Mouse (Mus musculus) cerebellum, adult 2 months (tissue): ENCODE results near the gene Tmem108. TPM values are rescaled to one million over a fixed set of nuclear protein-coding genes. Genes with fewer than 3 reads are reported as not detected.

ENCODE experiments used
- DNase-seq, 2 experiments: peaks; one replicate each; pipeline ENCODE4 v3.0.0; 2021
- H3K27ac ChIP-seq: fragments of 200-500 bp; 2 replicates; pipeline ENCODE4 v1.5.1; 2012; ENCODE audit warnings: low read length, control low read depth, inconsistent platforms; ENCODE audit not compliant: insufficient read depth
- H3K27me3 ChIP-seq: fragments of 200-500 bp; 2 replicates; pipeline ENCODE4 v1.6.1; 2012; ENCODE audit warnings: inconsistent platforms, mild to moderate bottlenecking, low read length, moderate library complexity; ENCODE audit not compliant: control insufficient read depth, insufficient read depth
- H3K4me1 ChIP-seq: fragments of 200-500 bp; 2 replicates; pipeline ENCODE4 v1.6.1; 2011; ENCODE audit warnings: low read length; ENCODE audit not compliant: control insufficient read depth, insufficient read depth
- H3K4me3 ChIP-seq: fragments of 200-500 bp; replicated peaks from 2 replicates; pipeline ENCODE3; 2011; ENCODE audit warnings: mild to moderate bottlenecking, low read depth, low read length, control low read depth; ENCODE audit not compliant: insufficient read depth
- CTCF ChIP-seq: fragments of 200-500 bp; IDR thresholded peaks from 2 replicates; pipeline ENCODE4 v1.5.1; 2011; ENCODE audit warnings: low read depth, mild to moderate bottlenecking, control low read depth, low read length, moderate library complexity, borderline replicate concordance; ENCODE audit not compliant: insufficient read depth
- POLR2A ChIP-seq: fragments of 200-500 bp; IDR thresholded peaks from 2 replicates; pipeline ENCODE4 v1.6.1; 2011; ENCODE audit warnings: low read length, control low read depth, borderline replicate concordance; ENCODE audit not compliant: insufficient read depth
- WGBS: fragments of 180-500 bp; shearing (Covaris S2); methylation state at CpG from one replicate; pipeline ENCODE4 v1.1.7; 2018; 5-methylcytosine and 5-hydroxymethylcytosine counted together
- polyA plus RNA-seq: library from polyadenylated mRNA; depleted of rRNA; stranded (reverse); fragments of >200 nt; gene quantifications from 2 replicates; pipeline ENCODE4 v1.2.3, GENCODE M21; 2012

The Tmem108 gene
- polyA plus RNA-seq, 1 experiment = 32.3 TPM

GRCm38 (mm10) chr9:103591962-103592361 is 169.7 kb downstream of the Tmem108 start:
- 43% methylated on average over 4 of the region's 4 CpGs for WGBS
- Histone ChIP-seq H3K27me3 (no peaks in the 10 kb centered on the region), H3K4me1 (peaks cover 26% of the 10 kb centered on the region), H3K27ac (peak overlapping the region; percentile 57; the same call in 1 of the 2 replicates), H3K4me3 (no peak overlapping the region)
- TF ChIP-seq POLR2A = no peak
- no peak for TF ChIP-seq CTCF
- DNase-seq = peak; percentile 61 to 67

- Histone ChIP-seq H3K27me3 (no peaks in the 10 kb centered on the region), H3K27ac (peak overlapping the region; percentile 17), H3K4me3 (no peak overlapping the region), H3K4me1 (peaks cover 28% of the 10 kb centered on the region)
- WGBS = 38% methylated on average over 5 of the region's 5 CpGs
- TF ChIP-seq POLR2A (no peak), CTCF (no peak)
- peak in 1 of 2 experiments; percentile 74 for DNase-seq
Measured at GRCm38 (mm10) chr9:103590801-103591200, 170.8 kb downstream of the Tmem108 start.

- peaks cover 39% of the 10 kb centered on the region for H3K4me1 ChIP-seq
- no peaks in the 10 kb centered on the region for H3K27me3 ChIP-seq
- TF ChIP-seq POLR2A (no peak), CTCF (no peak)
- H3K4me3 ChIP-seq = no peak overlapping the region
- no peak overlapping the region for H3K27ac ChIP-seq
- no peak for DNase-seq
- WGBS = 86% methylated on average over 4 of the region's 4 CpGs
Measured at GRCm38 (mm10) chr9:103584865-103585264, 176.8 kb downstream of the Tmem108 start.

GRCm38 (mm10) chr9:103582249-103582961 is 179.2 kb downstream of the Tmem108 start:
- 51% methylated on average over 10 of the region's 10 CpGs for WGBS
- peak overlapping the region; percentile 55 for H3K27ac ChIP-seq

GRCm38 (mm10) chr9:103580621-103581020 is 181.0 kb downstream of the Tmem108 start:
- 23% methylated on average over 6 of the region's 6 CpGs for WGBS

More at GRCm38 (mm10) chr9:103582249-103582961, 179.2 kb downstream of the Tmem108 start:
- peaks cover 52% of the 10 kb centered on the region for H3K4me1 ChIP-seq
- H3K4me3 ChIP-seq = no peak overlapping the region
- no peaks in the 10 kb centered on the region for H3K27me3 ChIP-seq
- DNase-seq = peak in 1 of 2 experiments; percentile 50
- TF ChIP-seq CTCF = no peak
- no peak for TF ChIP-seq POLR2A

GRCm38 (mm10) chr9:103580186-103580585 is 181.5 kb downstream of the Tmem108 start:
- WGBS = 59% methylated on average over 4 of the region's 4 CpGs
- peak in 1 of 2 experiments; percentile 45 for DNase-seq
- Histone ChIP-seq H3K27me3 (no peaks in the 10 kb centered on the region), H3K4me1 (peaks cover 66% of the 10 kb centered on the region), H3K4me3 (no peak overlapping the region), H3K27ac (peak overlapping the region; percentile 98)
- TF ChIP-seq CTCF (peak; percentile 21; the same call in 1 of the 2 replicates), POLR2A (no peak)

More at GRCm38 (mm10) chr9:103580621-103581020, 181.0 kb downstream of the Tmem108 start:
- H3K27ac ChIP-seq = peak overlapping the region; percentile 98
- peaks cover 64% of the 10 kb centered on the region for H3K4me1 ChIP-seq
- H3K4me3 ChIP-seq = no peak overlapping the region
- peak; percentile 74 to 87 for DNase-seq
- H3K27me3 ChIP-seq = no peaks in the 10 kb centered on the region
- TF ChIP-seq POLR2A (peak; percentile 15; the same call in 1 of the 2 replicates), CTCF (no peak)

GRCm38 (mm10) chr9:103579411-103580026 is 182.1 kb downstream of the Tmem108 start:
- no peaks in the 10 kb centered on the region for H3K27me3 ChIP-seq
- H3K4me3 ChIP-seq = no peak overlapping the region
- TF ChIP-seq CTCF (peak; percentile 21; the same call in 1 of the 2 replicates), POLR2A (no peak; the same call in 1 of the 2 replicates)
- H3K4me1 ChIP-seq = peaks cover 72% of the 10 kb centered on the region
- 12% methylated on average over 9 of the region's 9 CpGs for WGBS
- peak; percentile 90 to 96 for DNase-seq
- peak overlapping the region; percentile 93 for H3K27ac ChIP-seq

GRCm38 (mm10) chr9:103577731-103578130 is 183.9 kb downstream of the Tmem108 start:
- DNase-seq = peak; percentile 68 to 71
- WGBS = 15% methylated on average over 4 of the region's 4 CpGs
- H3K27ac ChIP-seq = peak overlapping the region; percentile 99; the same call in 1 of the 2 replicates
- no peak overlapping the region for H3K4me3 ChIP-seq
- no peak for TF ChIP-seq POLR2A
- H3K27me3 ChIP-seq = no peaks in the 10 kb centered on the region
- peaks cover 72% of the 10 kb centered on the region for H3K4me1 ChIP-seq
